Mouse (Mus musculus) small intestine, adult 2 months (tissue): ENCODE data around the gene Treml1. TPM values are rescaled to one million over a fixed set of nuclear protein-coding genes. Genes with fewer than 3 reads are reported as not detected.
A peak's percentile ranks its signal among the peaks of the same experiment; 100 is the strongest.
"Not testable (repeated sequence)": the region's sequence is repeated elsewhere in the genome, so short reads cannot be mapped to it uniquely, and the experiment has no call there.

ENCODE experiments used
- H3K27ac ChIP-seq: fragments of 200-500 bp; 2 replicates; pipeline ENCODE4 v1.5.1; 2012; ENCODE audit warnings: low read depth, low read length, control low read depth, inconsistent platforms; ENCODE audit not compliant: insufficient read depth
- H3K27me3 ChIP-seq: fragments of 200-500 bp; 2 replicates; pipeline ENCODE4 v1.6.1; 2012; ENCODE audit warnings: mild to moderate bottlenecking, moderate library complexity, low read length, inconsistent platforms; ENCODE audit not compliant: control insufficient read depth, insufficient read depth
- H3K36me3 ChIP-seq: fragments of 200-500 bp; 2 replicates; pipeline ENCODE4 v1.6.1; 2012; ENCODE audit warnings: mild to moderate bottlenecking, low read length, control low read depth, inconsistent platforms; ENCODE audit not compliant: control insufficient read depth, insufficient read depth
- H3K4me1 ChIP-seq: fragments of 200-500 bp; 2 replicates; pipeline ENCODE4 v1.6.1; 2012; ENCODE audit warnings: low read length, inconsistent platforms, mixed read lengths; ENCODE audit not compliant: control insufficient read depth, insufficient read depth, insufficient read length
- H3K4me3 ChIP-seq: fragments of 200-500 bp; 2 replicates; pipeline ENCODE4 v1.5.1; 2012; ENCODE audit warnings: low read depth, mild to moderate bottlenecking, control low read depth, inconsistent platforms, low read length, moderate library complexity
- CTCF ChIP-seq: fragments of 200-500 bp; IDR thresholded peaks from 2 replicates; pipeline ENCODE4 v1.5.1; 2012; ENCODE audit warnings: low read depth, mild to moderate bottlenecking, control low read depth, inconsistent platforms, low read length, moderate library complexity, mixed read lengths; ENCODE audit not compliant: insufficient replicate concordance, insufficient read length; ENCODE audit errors: extremely low read depth
- POLR2A ChIP-seq: fragments of 200-500 bp; IDR thresholded peaks from 2 replicates; pipeline ENCODE4 v1.6.1; 2012; ENCODE audit warnings: low read depth, mild to moderate bottlenecking, control low read depth, inconsistent platforms, low read length, moderate library complexity
- WGBS: fragments of 180-500 bp; shearing (Covaris S2); methylation state at CpG from one replicate; pipeline ENCODE4 v1.1.7; 2018; 5-methylcytosine and 5-hydroxymethylcytosine counted together
- polyA plus RNA-seq: library from polyadenylated mRNA; depleted of rRNA; stranded (reverse); fragments of >200 nt; gene quantifications from 2 replicates; pipeline ENCODE4 v1.2.3, GENCODE M21; 2012; rRNA removed

Treml1 gene
- polyA plus RNA-seq, result not detected in 2 replicates

DNA sequence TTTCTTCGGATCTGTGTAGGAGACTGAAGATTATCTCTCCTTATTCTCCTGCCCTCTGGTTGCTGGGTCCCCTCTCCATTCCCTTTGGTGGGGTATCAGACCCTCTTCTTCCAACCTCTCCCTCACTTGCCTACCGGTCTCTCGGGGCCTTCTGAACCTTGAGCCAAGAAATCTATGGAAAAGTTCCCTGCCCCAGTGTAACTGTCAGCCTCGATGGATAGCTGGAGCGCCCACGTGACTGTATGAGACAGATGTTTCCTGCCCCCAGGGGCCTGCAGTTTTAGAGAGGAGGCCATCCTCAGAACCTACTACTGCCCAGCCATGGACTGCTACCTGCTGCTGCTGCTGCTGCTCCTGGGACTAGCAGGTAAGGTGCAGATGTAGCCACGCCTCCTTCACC, at the start of gene Treml1:
TSS of gene Treml1 (plus strand) at position 301 of the 400 bp plus-strand sequence.
- Histone ChIP-seq H3K4me1 (no peaks in the 10 kb centered on the region), H3K36me3 (no peaks in the 10 kb centered on the region), H3K27me3 (no peaks in the 10 kb centered on the region), H3K4me3 (no peak within 1 kb of the TSS), H3K27ac (no peak within 1 kb of the TSS)
- no peak for TF ChIP-seq CTCF
- no peak for TF ChIP-seq POLR2A
- WGBS, result 73% methylated on average over 7 of the region's 7 CpGs

DNA sequence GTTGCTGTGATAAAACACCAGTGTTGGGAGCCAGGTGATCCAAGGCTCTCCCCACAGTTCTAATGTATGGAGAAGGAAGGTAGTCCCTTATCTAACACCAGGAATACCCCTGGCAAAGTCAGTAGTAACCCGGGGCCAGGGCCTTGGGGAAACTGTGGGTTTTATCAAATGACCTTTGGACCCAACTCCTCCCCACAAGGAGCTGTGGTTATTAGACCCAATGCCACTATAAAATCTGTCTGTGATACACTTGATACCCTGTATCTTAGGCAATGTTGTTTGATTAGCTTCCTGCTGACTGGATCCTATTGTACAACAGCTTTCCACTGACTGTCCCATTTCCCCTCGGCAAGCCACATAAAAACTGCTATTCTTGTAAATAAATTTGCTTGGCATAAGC, 47.6 kb upstream of the Treml1 start:
- Histone ChIP-seq H3K36me3 (no peaks in the 10 kb centered on the region), H3K27ac (no peak overlapping the region), H3K4me1 (peaks cover 11% of the 10 kb centered on the region; the same call in 1 of the 2 replicates), H3K27me3 (no peaks in the 10 kb centered on the region), H3K4me3 (no peak overlapping the region)
- 13% methylated on average over 2 of the region's 2 CpGs for WGBS
- TF ChIP-seq CTCF (no peak), POLR2A (no peak)

DNA sequence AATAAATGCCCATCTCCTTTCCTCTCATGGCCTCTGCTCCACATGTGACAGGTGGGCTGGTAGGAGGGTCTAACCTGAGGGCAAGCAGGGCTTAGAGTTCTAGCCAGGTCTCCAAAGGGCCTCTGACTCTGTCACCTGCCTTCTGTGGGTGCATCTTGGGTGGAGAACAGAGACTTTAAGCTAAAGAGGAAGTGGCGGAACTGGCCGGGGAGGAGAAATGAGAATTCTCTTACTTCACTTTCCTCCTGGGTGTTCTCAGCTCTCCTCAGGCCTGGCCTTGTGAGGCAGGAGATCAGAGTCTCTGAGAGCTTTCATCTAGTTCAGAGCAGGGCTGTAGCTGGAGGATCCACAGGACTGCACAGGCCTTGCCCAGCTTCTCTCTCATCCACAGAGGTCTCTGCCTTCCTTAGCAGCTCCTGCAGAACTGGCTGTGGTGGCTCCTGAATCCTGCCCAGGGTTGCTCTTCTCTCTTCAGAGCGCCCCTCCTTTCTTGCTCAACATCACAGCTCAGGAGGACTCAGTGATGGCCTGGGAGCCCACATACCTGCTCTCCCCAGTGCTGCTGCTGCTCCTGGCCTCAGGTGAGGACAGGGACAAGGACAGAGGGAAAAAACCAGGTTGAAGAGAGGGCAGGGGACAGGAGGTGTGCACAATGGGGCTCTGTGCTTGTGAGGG, 43.7 kb upstream of the Treml1 start, which contains the start of gene B430306N03Rik:
TSS of gene B430306N03Rik (plus strand) at position 237 of the 675 bp plus-strand sequence.
- not testable (repeated sequence) for H3K27ac ChIP-seq, H3K27me3 ChIP-seq
- WGBS, result 80% methylated on average over 3 of the region's 3 CpGs

DNA sequence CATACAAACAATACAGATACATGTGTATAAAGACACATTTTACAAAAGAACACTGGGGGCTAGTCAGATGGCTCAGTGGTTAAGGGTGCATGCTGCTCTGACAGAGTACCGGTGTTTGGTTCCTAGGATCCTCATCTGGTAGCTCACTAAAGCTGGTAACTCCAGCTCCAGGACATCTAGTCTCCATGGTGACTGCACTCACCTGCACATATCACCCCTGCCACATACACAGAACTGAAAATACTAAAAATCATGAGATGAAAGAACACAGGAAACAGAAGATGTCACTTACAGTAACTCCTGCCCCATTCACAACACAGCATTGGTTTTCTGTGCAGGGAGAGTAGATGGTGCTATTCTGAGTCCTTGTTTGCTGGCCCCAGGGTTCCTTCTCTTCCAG, 41.0 kb upstream of the Treml1 start:
- H3K27ac ChIP-seq, result no peak overlapping the region
- no peaks in the 10 kb centered on the region for H3K4me1 ChIP-seq
- H3K36me3 ChIP-seq, result no peaks in the 10 kb centered on the region
- H3K4me3 ChIP-seq, result no peak overlapping the region
- no peaks in the 10 kb centered on the region for H3K27me3 ChIP-seq
- 93% methylated on average over 1 of the region's 1 CpGs for WGBS
- TF ChIP-seq POLR2A (no peak), CTCF (no peak)

More for the DNA sequence above, 43.7 kb upstream of the Treml1 start, which contains the start of gene B430306N03Rik:
- not testable (repeated sequence) for H3K4me1 ChIP-seq, H3K36me3 ChIP-seq
- H3K4me3 ChIP-seq, result peak within 1 kb of the TSS; percentile 10; the same call in 1 of the 2 replicates

DNA sequence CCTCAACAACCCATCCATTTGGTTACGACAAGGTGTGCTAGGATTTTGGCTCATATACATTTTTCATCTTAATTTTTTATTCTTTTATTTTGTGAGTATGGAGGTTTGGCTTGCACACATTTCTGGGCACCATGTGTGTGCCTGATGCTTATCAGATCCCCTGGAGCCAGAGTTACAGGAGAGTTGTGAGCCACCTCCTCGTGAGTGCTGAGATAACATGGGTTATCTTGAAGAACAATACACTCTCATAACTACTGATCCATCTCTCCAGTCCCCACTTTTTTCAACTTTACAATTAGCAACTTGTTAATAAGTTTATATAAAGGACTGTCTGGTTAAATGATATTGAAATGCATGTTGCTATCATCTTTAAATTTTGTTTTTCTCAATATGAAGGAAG, 38.4 kb upstream of the Treml1 start:
- Histone ChIP-seq H3K27ac (no peak overlapping the region), H3K27me3 (no peaks in the 10 kb centered on the region), H3K4me3 (no peak overlapping the region), H3K36me3 (no peaks in the 10 kb centered on the region), H3K4me1 (0 out of 2 replicates have a peak, but pooled peaks cover 3% of the 10 kb centered on the region)
- TF ChIP-seq POLR2A, result no peak
- TF ChIP-seq CTCF, result no peak
- 58% methylated on average over 2 of the region's 2 CpGs for WGBS

DNA sequence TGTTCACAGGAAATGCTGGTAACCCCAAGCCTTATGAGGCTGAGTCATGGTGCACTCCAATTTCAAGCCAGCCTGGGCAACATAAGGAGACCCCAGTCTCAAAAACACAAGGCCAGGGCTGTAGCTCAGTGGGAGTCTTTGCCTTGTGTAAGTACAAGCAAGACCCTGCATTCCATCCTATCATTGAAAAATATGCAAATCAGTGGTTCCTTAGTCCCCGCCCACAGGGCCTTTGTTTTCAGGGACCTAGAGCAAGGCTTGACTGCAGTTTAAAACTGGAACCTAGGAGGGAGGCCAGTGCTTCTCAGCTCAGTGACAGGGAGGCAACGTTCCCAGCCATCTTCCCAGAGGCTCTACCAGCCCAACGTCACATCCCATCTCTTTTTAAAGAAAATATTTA, 36.5 kb upstream of the Treml1 start:
- no peak for TF ChIP-seq POLR2A
- no peak for TF ChIP-seq CTCF
- no peak overlapping the region for H3K27ac ChIP-seq
- 0 out of 2 replicates have a peak, but pooled peaks cover 3% of the 10 kb centered on the region for H3K4me1 ChIP-seq
- 85% methylated on average over 3 of the region's 3 CpGs for WGBS
- H3K36me3 ChIP-seq, result no peaks in the 10 kb centered on the region
- no peak overlapping the region for H3K4me3 ChIP-seq
- H3K27me3 ChIP-seq, result no peaks in the 10 kb centered on the region

DNA sequence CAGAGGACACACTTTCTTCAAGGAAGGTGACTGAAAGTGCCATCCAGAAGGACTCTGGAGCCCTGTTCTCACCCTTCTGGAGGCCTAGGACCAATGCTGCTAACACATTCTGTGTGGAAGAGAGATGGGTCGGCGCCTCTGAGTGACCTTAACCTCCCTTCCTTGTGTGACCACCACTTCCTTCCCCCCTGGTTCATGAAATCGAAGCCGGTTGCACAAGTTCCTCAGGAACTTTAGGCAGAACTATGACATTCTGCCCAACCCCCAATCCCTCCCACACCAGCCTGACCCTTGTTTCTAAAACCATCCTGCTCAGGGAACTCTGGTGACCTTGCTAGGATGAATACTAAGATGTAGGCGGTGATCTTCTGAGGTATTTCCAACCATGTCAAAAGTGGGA, 35.5 kb upstream of the Treml1 start:
- H3K36me3 ChIP-seq, result no peaks in the 10 kb centered on the region
- H3K4me3 ChIP-seq, result no peak overlapping the region
- 86% methylated on average over 5 of the region's 5 CpGs for WGBS
- 0 out of 2 replicates have a peak, but pooled peaks cover 3% of the 10 kb centered on the region for H3K4me1 ChIP-seq
- H3K27ac ChIP-seq, result no peak overlapping the region
- H3K27me3 ChIP-seq, result no peaks in the 10 kb centered on the region
- TF ChIP-seq CTCF (no peak), POLR2A (no peak)

DNA sequence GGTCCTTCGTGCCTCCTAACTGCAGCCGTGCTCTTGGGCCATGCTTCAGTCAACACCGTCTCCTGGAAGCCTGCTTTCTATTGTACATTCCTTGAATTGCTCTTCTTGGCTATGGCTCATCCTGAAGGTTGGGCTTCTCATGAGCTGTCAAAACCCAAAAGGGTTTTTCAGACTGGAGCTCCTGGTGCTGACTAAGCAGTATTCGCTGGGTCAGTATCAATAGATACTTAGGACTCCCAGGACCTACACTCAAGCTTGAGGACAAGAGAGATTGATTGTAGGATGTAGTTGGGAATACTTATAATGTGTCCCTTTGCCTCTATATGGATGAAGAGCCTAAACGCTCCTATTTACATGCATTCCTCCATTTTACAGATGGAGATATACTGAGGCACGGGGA, 34.6 kb upstream of the Treml1 start:
- TF ChIP-seq CTCF (no peak), POLR2A (no peak)
- Histone ChIP-seq H3K27ac (no peak overlapping the region), H3K27me3 (no peaks in the 10 kb centered on the region), H3K4me1 (0 out of 2 replicates have a peak, but pooled peaks cover 3% of the 10 kb centered on the region), H3K4me3 (no peak overlapping the region), H3K36me3 (no peaks in the 10 kb centered on the region)
- WGBS, result 91% methylated on average over 6 of the region's 6 CpGs
